Mouse (Mus musculus) MEL (cell line): ENCODE results near the gene Atxn2. TPM values are rescaled to one million over a fixed set of nuclear protein-coding genes. Genes with fewer than 3 reads are reported as not detected.

ENCODE experiments used
- polyA plus RNA-seq, 2 experiments: library from polyadenylated mRNA; stranded (reverse) in 1 of 2; unstranded in 1 of 2; fragments of >175 nt in 1 of 2; fragments of >200 nt in 1 of 2; gene quantifications; 2 replicates each; pipeline versions ENCODE4 v1.2.1 to v1.2.4; 2012; ENCODE audit warnings: low replicate concordance in 2 of 2, low read depth in 1 of 2; ENCODE audit not compliant: insufficient read length in 2 of 2, insufficient read depth in 1 of 2, missing spikeins in 1 of 2
- total RNA-seq: library from RNA; depleted of rRNA; stranded (reverse); fragments of 300-350 nt; gene quantifications from 2 replicates; pipeline ENCODE4 v1.2.3, GENCODE M21; 2012; rRNA removed

Atxn2 gene
- total and polyA plus RNA-seq, 3 experiments = 16.3 to 476 (median 85.4) TPM

Other genes with a start within 250 kb of the Atxn2 start
- not detected in 2 replicates for gene Adam1b, start 207.9 kb upstream of the Atxn2 start, total RNA-seq
- gene Adam1b, start 207.9 kb upstream of the Atxn2 start, polyA plus RNA-seq = under 1 TPM in 1 of 2 experiments, not detected in 1; 0.06 TPM
- gene Adam1a, start 165.9 kb upstream of the Atxn2 start, total RNA-seq = 0.92 and 1.9 TPM in 2 replicates
- 1 to 10 TPM in 1 of 2 experiments, not detected in 1; 1.0 TPM for gene Adam1a, start 165.9 kb upstream of the Atxn2 start, polyA plus RNA-seq
- 0.20 TPM in 1 of 2 replicates, not detected in the other for gene Gm42878, start 165.9 kb upstream of the Atxn2 start, total RNA-seq
- not detected for gene Gm42878, start 165.9 kb upstream of the Atxn2 start, polyA plus RNA-seq
- 49.6 and 66.3 TPM in 2 replicates for gene Mapkapk5, start 165.4 kb upstream of the Atxn2 start, total RNA-seq
- 10 to 100 TPM in 1 of 2 experiments, not detected in 1; 74.8 TPM for gene Mapkapk5, start 165.4 kb upstream of the Atxn2 start, polyA plus RNA-seq
- gene Aldh2, start 117.5 kb upstream of the Atxn2 start, total RNA-seq = 116 and 198 TPM in 2 replicates
- 100 to 1,000 TPM; 267 to 471 TPM for gene Aldh2, start 117.5 kb upstream of the Atxn2 start, polyA plus RNA-seq
- 2.6 and 2.8 TPM in 2 replicates for gene Acad12, start 92.4 kb upstream of the Atxn2 start, total RNA-seq
- 1 to 10 TPM in 1 of 2 experiments, not detected in 1; 6.4 TPM for gene Acad12, start 92.4 kb upstream of the Atxn2 start, polyA plus RNA-seq
- gene Acad10, start 50.8 kb upstream of the Atxn2 start, total RNA-seq = 4.3 and 4.4 TPM in 2 replicates
- 1 to 10 TPM in 1 of 2 experiments, not detected in 1; 5.9 TPM for gene Acad10, start 50.8 kb upstream of the Atxn2 start, polyA plus RNA-seq
- 37.2 and 42.4 TPM in 2 replicates for gene Brap, start 50.8 kb upstream of the Atxn2 start, total RNA-seq
- 100 to 1,000 TPM in 1 of 2 experiments, 10 to 100 TPM in 1; 40.3 to 176 TPM for gene Brap, start 50.8 kb upstream of the Atxn2 start, polyA plus RNA-seq
- 14.0 and 18.1 TPM in 2 replicates for gene Sh2b3, start 126.3 kb downstream of the Atxn2 start, total RNA-seq
- gene Sh2b3, start 126.3 kb downstream of the Atxn2 start, polyA plus RNA-seq = 10 to 100 TPM in 1 of 2 experiments, not detected in 1; 43.2 TPM
- 6.6 and 8.1 TPM in 2 replicates for gene Pheta1, start 137.6 kb downstream of the Atxn2 start, total RNA-seq
- gene Pheta1, start 137.6 kb downstream of the Atxn2 start, polyA plus RNA-seq = 1 to 10 TPM in 1 of 2 experiments, not detected in 1; 8.8 TPM